Mouse (Mus musculus) liver, adult 2 months (tissue): ENCODE measurements at regions not wholly inside any gene's neighbourhood (a gene's known extent, or its start where the extent isn't known, plus 50 kb on each side); places are given as distances from the start of the nearest gene placed in this dataset.

Experiments used
- CTCF ChIP-seq: fragments of 200-500 bp; IDR thresholded peaks from 2 replicates; pipeline ENCODE4 v1.5.1; 2011; ENCODE audit warnings: low read depth, low read length, control low read depth
- POLR2A ChIP-seq: fragments of 200-500 bp; IDR thresholded peaks from 2 replicates; pipeline ENCODE4 v1.6.1; 2011; ENCODE audit warnings: low read length, control low read depth; ENCODE audit not compliant: insufficient read depth; ENCODE audit errors: extremely low read depth

- TF ChIP-seq CTCF (no peak), POLR2A (no peak)
These were observed 457.4 kb downstream of the Kctd12 start for GRCm38 (mm10) chr14:102524894-102525577.
